Mouse (Mus musculus): ENCODE measurements around the gene Mus81.
A peak's percentile ranks its signal among the peaks of the same experiment; 100 is the strongest.
"Not testable (repeated sequence)": the region's sequence is repeated elsewhere in the genome, so short reads cannot be mapped to it uniquely, and the experiment has no call there.

The Mus81 gene

GRCm38 (mm10) chr19:5487768-5488550 lies at the start of gene Mus81:
TSS of gene Mus81 (minus strand) at chr19:5488402.
- peak; percentile 81 for DNase-seq (ENCODE audit: low read depth, low spot score)

- no peak for DNase-seq (ENCODE audit: low read depth, low spot score)
These were observed 44.3 kb upstream of the Mus81 start for GRCm38 (mm10) chr19:5532520-5532919.

- no peak for DNase-seq (ENCODE audit: low read depth, low spot score)
These were observed 41.9 kb upstream of the Mus81 start for GRCm38 (mm10) chr19:5530138-5530524.

- peak; percentile 84 for DNase-seq (ENCODE audit: low read depth, low spot score)
These were observed 41.3 kb upstream of the Mus81 start for GRCm38 (mm10) chr19:5529325-5530137.

GRCm38 (mm10) chr19:5525204-5525603 lies 37.0 kb upstream of the Mus81 start:
- DNase-seq (ENCODE audit: low read depth, low spot score), result no peak

- no peak for DNase-seq (ENCODE audit: low read depth, low spot score)
These were observed 30.5 kb upstream of the Mus81 start for GRCm38 (mm10) chr19:5518721-5519120.

GRCm38 (mm10) chr19:5516906-5517505 lies 28.8 kb upstream of the Mus81 start:
- DNase-seq (ENCODE audit: low read depth, low spot score), result no peak

- no peak for DNase-seq (ENCODE audit: low read depth, low spot score)
These were observed 27.9 kb upstream of the Mus81 start for GRCm38 (mm10) chr19:5515840-5516777.

GRCm38 (mm10) chr19:5513005-5513349 lies 24.8 kb upstream of the Mus81 start:
- DNase-seq (ENCODE audit: low read depth, low spot score), result no peak

GRCm38 (mm10) chr19:5512091-5513004 lies 24.1 kb upstream of the Mus81 start:
- no peak for DNase-seq (ENCODE audit: low read depth, low spot score)

- no peak for DNase-seq (ENCODE audit: low read depth, low spot score)
These were observed 23.0 kb upstream of the Mus81 start for GRCm38 (mm10) chr19:5511074-5511632.

GRCm38 (mm10) chr19:5510031-5511026 lies 22.1 kb upstream of the Mus81 start, which contains the start of gene Snx32:
TSS of gene Snx32 (minus strand) at chr19:5510538.
- peak; percentile 93 for DNase-seq (ENCODE audit: low read depth, low spot score)

GRCm38 (mm10) chr19:5503687-5504086 lies 15.5 kb upstream of the Mus81 start, which contains the start of gene 1700020D05Rik:
TSS of gene 1700020D05Rik (minus strand) at chr19:5503787.
- no peak for DNase-seq (ENCODE audit: low read depth, low spot score)

- no peak for DNase-seq (ENCODE audit: low read depth, low spot score)
These were observed 12.2 kb upstream of the Mus81 start for GRCm38 (mm10) chr19:5500330-5500875.

- no peak for DNase-seq (ENCODE audit: low read depth, low spot score)
These were observed 7.8 kb upstream of the Mus81 start for GRCm38 (mm10) chr19:5496052-5496370.

- no peak for DNase-seq (ENCODE audit: low read depth, low spot score)
These were observed 7.3 kb upstream of the Mus81 start for GRCm38 (mm10) chr19:5495353-5496051.

GRCm38 (mm10) chr19:5494314-5494713 lies 6.1 kb upstream of the Mus81 start:
- no peak for DNase-seq (ENCODE audit: low read depth, low spot score)

GRCm38 (mm10) chr19:5493301-5493721 lies 5.1 kb upstream of the Mus81 start:
- DNase-seq (ENCODE audit: low read depth, low spot score), result not testable (repeated sequence)

Measured in WW6 (cell line).